Mouse (Mus musculus) heart, postnatal 0 days (tissue): ENCODE data around the gene Gm2a.

Experiments
- CTCF ChIP-seq: IDR thresholded peaks from 2 replicates; pipeline ENCODE4 v1.5.1; 2016; ENCODE audit warnings: antibody characterized with exemption, control low read depth, low read depth
- EP300 ChIP-seq: IDR thresholded peaks from 2 replicates; pipeline ENCODE4 v1.6.1; 2016; ENCODE audit warnings: antibody characterized with exemption, low read depth

DNA sequence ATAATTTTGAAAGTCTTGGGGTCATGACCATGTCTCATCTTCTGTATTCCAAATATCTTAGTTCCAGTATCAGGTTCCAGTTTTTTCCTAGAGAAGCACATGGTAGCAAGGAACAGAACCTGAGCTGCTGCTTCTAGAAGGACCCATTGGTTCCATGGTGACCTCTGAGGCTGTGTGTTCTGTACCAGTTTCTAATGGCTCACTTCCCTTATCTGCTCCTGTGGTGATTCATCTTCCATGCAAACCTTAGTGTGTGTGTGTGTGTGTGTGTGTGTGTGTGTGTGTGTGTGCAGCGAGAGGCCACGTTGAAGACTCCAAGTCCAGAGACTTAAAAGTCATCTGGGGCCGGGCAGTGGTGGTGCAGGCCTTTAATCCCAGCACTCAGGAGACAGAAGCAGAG is 18.1 kb downstream of the Gm2a start:
- TF ChIP-seq CTCF (no peak), EP300 (no peak)
